ENCODE assay signal across 9 mouse cellular contexts in the genomic region with DNA sequence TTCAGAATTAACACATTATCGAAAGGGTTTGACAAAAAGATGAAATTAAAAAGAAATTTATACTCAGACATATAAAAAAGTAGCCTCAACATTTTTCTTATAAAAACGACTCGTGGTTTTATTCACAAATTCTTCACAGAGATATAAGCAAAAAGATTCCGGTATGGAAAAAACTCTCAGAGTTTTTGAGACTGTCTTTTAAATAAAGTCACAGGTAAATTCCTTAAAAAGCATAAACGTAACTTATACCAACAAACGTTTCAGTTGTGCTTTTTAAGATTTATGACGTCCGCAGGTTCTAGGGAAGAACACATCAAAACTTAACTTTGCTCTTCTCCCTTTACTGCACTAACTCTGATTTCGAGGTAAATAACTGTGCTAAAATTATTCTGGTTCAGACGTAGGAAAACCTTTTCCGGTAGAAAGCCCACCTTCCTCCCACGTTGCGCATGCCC. TPM values are rescaled to one million over a fixed set of nuclear protein-coding genes. Genes with fewer than 3 reads are reported as not detected.
A peak's percentile ranks its signal among the peaks of the same experiment; 100 is the strongest.
DNase-seq lines count a peak whose midpoint lies in the region; ATAC-seq and TF ChIP-seq lines count a peak whose summit lies in the region.
"Had no signal": no experiment of that assay in that cellular context is flagged by ENCODE, and none has a peak within 500 bp of the region (broad histone marks: within the 10 kb centered on the region; RNA-seq: fewer than 3 reads in every experiment).

No protein-coding gene starts in this region.

- TF ChIP-seq EP300 in heart, adult 2 months (IDR thresholded peaks at IDR 0.05; ENCODE audit: insufficient read depth, low read depth, low read length), result no peak

- H3K27ac ChIP-seq in heart, adult 2 months, result peak overlapping the region; percentile 96
- peak overlapping the region; percentile 82 for H3K27ac ChIP-seq in thymus, adult 2 months (ENCODE audit: control insufficient read depth, insufficient read depth, low read length)
- H3K27ac ChIP-seq in liver, embryonic 12.5 days, result peak overlapping the region; percentile 98

- ATAC-seq in liver, embryonic 12.5 days, result no peak

- H3K9ac ChIP-seq in heart, adult 2 months (ENCODE audit: low read depth, low read length), result peak overlapping the region; percentile 57
- H3K9ac ChIP-seq in liver, embryonic 12.5 days, result peak overlapping the region; percentile 81

- H3K4me1 ChIP-seq in heart, adult 2 months (ENCODE audit: control insufficient read depth, insufficient read depth, low read length), result peaks cover 5% of the 10 kb centered on the region
- H3K4me1 ChIP-seq in thymus, adult 2 months (replicated peaks; ENCODE audit: control insufficient read depth, insufficient read depth, low read length), result peaks cover 11% of the 10 kb centered on the region
- H3K4me1 ChIP-seq in liver, embryonic 12.5 days, result peaks cover 28% of the 10 kb centered on the region

- intact Hi-C loops in heart, adult 2 months (cut with DNase I), result loop anchor here (10.0 kb wide), 1 partner anchor 1793 kb away; the partner anchor contains the start of gene Pik3ca

- peaks cover 1% of the 10 kb centered on the region; the same call in 1 of the 2 replicates for H3K79me2 ChIP-seq in heart, adult 2 months (replicated peaks; ENCODE audit: control insufficient read depth, insufficient read depth, low read length)

- peak overlapping the region; percentile 95 for H3K4me3 ChIP-seq in heart, adult 2 months
- H3K4me3 ChIP-seq in thymus, adult 2 months (ENCODE audit: control insufficient read depth, insufficient read depth, low read length), result peak overlapping the region; percentile 81
- H3K4me3 ChIP-seq in liver, embryonic 12.5 days, result peak overlapping the region; percentile 87

- no peaks in the 10 kb centered on the region for H3K27me3 ChIP-seq in heart, adult 2 months (ENCODE audit: control insufficient read depth, insufficient read depth, low read length)
- no peaks in the 10 kb centered on the region for H3K27me3 ChIP-seq in thymus, adult 2 months (ENCODE audit: control insufficient read depth, insufficient read depth, low read length)
- H3K27me3 ChIP-seq in liver, embryonic 12.5 days (replicated peaks), result peaks cover 29% of the 10 kb centered on the region

- H3K36me3 ChIP-seq in heart, adult 2 months (ENCODE audit: control insufficient read depth, insufficient read depth, low read length), result peaks cover 7% of the 10 kb centered on the region; the same call in 1 of the 2 replicates
- no peaks in the 10 kb centered on the region for H3K36me3 ChIP-seq in thymus, adult 2 months (ENCODE audit: control insufficient read depth, insufficient read depth, low read length)
- peaks cover 22% of the 10 kb centered on the region for H3K36me3 ChIP-seq in liver, embryonic 12.5 days

- H3K4me2 ChIP-seq in liver, embryonic 12.5 days, result peak overlapping the region; percentile 78

- under 1% methylated on average over 13 of the region's 13 CpGs for WGBS in heart, adult 2 months
- WGBS in thymus, adult 2 months, result under 1% methylated on average over 13 of the region's 13 CpGs
- WGBS in liver, embryonic 12.5 days (ENCODE audit: insufficient replicate concordance), result 1% methylated on average over 13 of the region's 13 CpGs

- no peak for TF ChIP-seq CTCF in heart, adult 2 months (IDR thresholded peaks at IDR 0.05)
- no peak for TF ChIP-seq CTCF in thymus, adult 2 months (IDR thresholded peaks at IDR 0.05; ENCODE audit: borderline replicate concordance, control insufficient read depth, extremely low read depth, insufficient read depth, low read length, poor library complexity)

- H3K9me3 ChIP-seq in liver, embryonic 12.5 days (replicated peaks), result no peaks in the 10 kb centered on the region

- TF ChIP-seq POLR2A in heart, adult 2 months (IDR thresholded peaks at IDR 0.05; ENCODE audit: insufficient read depth, low read depth, low read length), result no peak
- no peak for TF ChIP-seq POLR2A in thymus, adult 2 months (IDR thresholded peaks at IDR 0.05; ENCODE audit: control insufficient read depth, extremely low read depth, insufficient read depth, low read length, poor library complexity)

- DNase-seq in heart, adult 2 months, result no peak
- no peak for DNase-seq in heart, adult 18-20 months
- no peak for DNase-seq in thymus, adult 2 months
- no peak for DNase-seq in thymus, postnatal 14 days
- DNase-seq in adrenal gland, postnatal 14 days, result no peak
- DNase-seq in cerebellum, adult 11-12 months, result no peak
- no peak for DNase-seq in urinary bladder, postnatal 10 days (ENCODE audit: low spot score)

RNA-seq across cellular contexts. Expression of gene Mynn, which starts 0.2 kb away (rescaled TPM):
- total RNA-seq in heart, adult 2 months (2021), result 10 to 100 TPM; 13.2 to 13.4 TPM
- 7.3 and 10.0 TPM in 2 replicates for polyA plus RNA-seq in heart, adult 2 months (2012; rRNA removed)
- 10 to 100 TPM; 12.6 to 17.3 TPM for total RNA-seq in heart, adult 18-20 months (2021)
- polyA plus RNA-seq in thymus, adult 2 months (2012; rRNA removed), result 11.6 and 14.0 TPM in 2 replicates
- 15.8 and 17.2 TPM in 2 replicates for polyA plus RNA-seq in liver, embryonic 12.5 days (2016; fragmentation: Nextera tagmentation; extraction: Ambion mirVana)
- total RNA-seq in adrenal gland, postnatal 14 days (2021), result 20.1 and 25.7 TPM in 2 replicates

RNA-seq across cellular contexts. Expression of gene Actrt3, which starts 1.9 kb away (rescaled TPM):
- total RNA-seq in heart, adult 2 months (2021), result not detected
- not detected in 2 replicates for polyA plus RNA-seq in heart, adult 2 months (2012; rRNA removed)
- total RNA-seq in heart, adult 18-20 months (2021), result not detected
- not detected in 2 replicates for polyA plus RNA-seq in thymus, adult 2 months (2012; rRNA removed)
- polyA plus RNA-seq in liver, embryonic 12.5 days (2016; fragmentation: Nextera tagmentation; extraction: Ambion mirVana), result not detected in 2 replicates
- not detected in 2 replicates for total RNA-seq in adrenal gland, postnatal 14 days (2021)

RNA-seq across cellular contexts. Expression of gene Lrriq4, which starts 42.7 kb away (rescaled TPM):
- not detected for total RNA-seq in heart, adult 2 months (2021)
- polyA plus RNA-seq in heart, adult 2 months (2012; rRNA removed), result not detected in 2 replicates
- total RNA-seq in heart, adult 18-20 months (2021), result not detected
- polyA plus RNA-seq in thymus, adult 2 months (2012; rRNA removed), result not detected in 2 replicates
- polyA plus RNA-seq in liver, embryonic 12.5 days (2016; fragmentation: Nextera tagmentation; extraction: Ambion mirVana), result not detected in 2 replicates
- not detected in 2 replicates for total RNA-seq in adrenal gland, postnatal 14 days (2021)
- total RNA-seq: left cerebral cortex, postnatal 4 days had no signal

RNA-seq across cellular contexts. Expression of gene Lrrc34, which starts 46.0 kb away (rescaled TPM):
- not detected for total RNA-seq in heart, adult 2 months (2021)
- polyA plus RNA-seq in heart, adult 2 months (2012; rRNA removed), result 0.06 TPM in 1 of 2 replicates, not detected in the other
- under 1 TPM in 1 of 2 experiments, not detected in 1; 0.15 TPM for total RNA-seq in heart, adult 18-20 months (2021)
- 0.04 and 0.06 TPM in 2 replicates for polyA plus RNA-seq in thymus, adult 2 months (2012; rRNA removed)
- polyA plus RNA-seq in liver, embryonic 12.5 days (2016; fragmentation: Nextera tagmentation; extraction: Ambion mirVana), result 0.13 and 0.38 TPM in 2 replicates
- total RNA-seq in adrenal gland, postnatal 14 days (2021), result not detected in 2 replicates

RNA-seq across cellular contexts. Expression of gene Mecom, which starts 53.8 kb away (rescaled TPM):
- 10 to 100 TPM; 12.5 to 18.6 TPM for total RNA-seq in heart, adult 2 months (2021)
- polyA plus RNA-seq in heart, adult 2 months (2012; rRNA removed), result 5.2 and 11.9 TPM in 2 replicates
- 10 to 100 TPM; 11.2 to 11.8 TPM for total RNA-seq in heart, adult 18-20 months (2021)
- polyA plus RNA-seq in thymus, adult 2 months (2012; rRNA removed), result 0.54 and 0.92 TPM in 2 replicates
- polyA plus RNA-seq in liver, embryonic 12.5 days (2016; fragmentation: Nextera tagmentation; extraction: Ambion mirVana), result 1.8 and 2.3 TPM in 2 replicates
- 15.4 and 15.6 TPM in 2 replicates for total RNA-seq in adrenal gland, postnatal 14 days (2021)
